Mouse (Mus musculus) G1E (cell line): ENCODE measurements around the gene Gm29797. TPM values are rescaled to one million over a fixed set of nuclear protein-coding genes. Genes with fewer than 3 reads are reported as not detected.

ENCODE experiments used
- ATAC-seq: 2 replicates; pipeline ENCODE4 v1.8.0; 2016; ENCODE audit warnings: mild to moderate bottlenecking; ENCODE audit not compliant: insufficient number of reproducible peaks, poor library complexity, low FRiP score, severe bottlenecking; ENCODE audit errors: extremely low read depth
- DNase-seq: peaks from one replicate; pipeline ENCODE4 v3.0.0; 2012; ENCODE audit warnings: low spot score
- H3K27me3 ChIP-seq: 2 replicates; pipeline ENCODE4 v1.6.1; 2012; ENCODE audit warnings: mild to moderate bottlenecking, low read length, inconsistent platforms; ENCODE audit not compliant: insufficient read depth
- H3K36me3 ChIP-seq: replicated peaks from 2 replicates; pipeline ENCODE3; 2012; ENCODE audit warnings: mild to moderate bottlenecking, inconsistent platforms
- H3K4me1 ChIP-seq: 2 replicates; pipeline ENCODE4 v1.6.1; 2012; ENCODE audit warnings: low read depth, low read length, inconsistent platforms, mixed read lengths; ENCODE audit not compliant: insufficient read depth
- H3K4me3 ChIP-seq: 2 replicates; pipeline ENCODE4 v1.5.1; 2012; ENCODE audit warnings: low read depth, mild to moderate bottlenecking, inconsistent platforms, low read length, moderate library complexity, mixed read lengths
- H3K9me3 ChIP-seq: replicated peaks from 2 replicates; pipeline ENCODE4 v1.6.1; 2012; ENCODE audit warnings: inconsistent platforms
- CTCF ChIP-seq: IDR thresholded peaks from 2 replicates; pipeline ENCODE4 v1.5.1; 2012; ENCODE audit warnings: low read depth, low read length, inconsistent platforms, mixed read lengths
- GATA1 ChIP-seq: IDR thresholded peaks from 2 replicates; pipeline ENCODE4 v1.6.1; 2012; ENCODE audit warnings: borderline replicate concordance, low read length, inconsistent platforms, mixed read lengths
- GATA2 ChIP-seq: IDR thresholded peaks from 2 replicates; pipeline ENCODE4 v1.6.1; 2012; ENCODE audit warnings: low read depth, low read length, inconsistent platforms, borderline replicate concordance
- POLR2AphosphoS5 ChIP-seq: IDR thresholded peaks from 2 replicates; pipeline ENCODE4 v1.6.1; 2012; ENCODE audit warnings: low read depth, low read length, inconsistent platforms; ENCODE audit not compliant: insufficient replicate concordance
- TAL1 ChIP-seq: conservative IDR thresholded peaks from 2 replicates; pipeline ENCODE4 v1.6.1; 2012; ENCODE audit warnings: low read depth, low read length, inconsistent platforms, mixed read lengths
- polyA plus RNA-seq: library from polyadenylated mRNA; stranded (reverse); fragments of >175 nt; gene quantifications from 2 replicates; pipeline ENCODE4 v1.2.3, GENCODE M21; 2012
- total RNA-seq, 2 experiments: library from RNA; stranded (forward) in 1 of 2; stranded (reverse) in 1 of 2; fragments of 200-1000 nt in 1 of 2; fragments of >200 nt in 1 of 2; fragmentation: Nextera tagmentation in 1 of 2; gene quantifications; 2 replicates each; pipeline ENCODE4 v1.2.3; 2014 to 2017

The Gm29797 gene
- total and polyA plus RNA-seq, 3 experiments = 0.12 TPM; not detected in 2

GRCm38 (mm10) chr2:181677096-181677754 lies 20.4 kb downstream of the Gm29797 start:
- no peaks in the 10 kb centered on the region for H3K9me3 ChIP-seq
- DNase-seq (no peak), ATAC-seq (no peak)
- H3K4me1 ChIP-seq = peaks cover 17% of the 10 kb centered on the region
- TF ChIP-seq CTCF = no peak
- no peak for TF ChIP-seq POLR2AphosphoS5
- no peak for TF ChIP-seq GATA1
- TF ChIP-seq TAL1 = no peak
- H3K36me3 ChIP-seq = no peaks in the 10 kb centered on the region
- H3K4me3 ChIP-seq = no peak overlapping the region
- peaks cover 66% of the 10 kb centered on the region for H3K27me3 ChIP-seq

GRCm38 (mm10) chr2:181677755-181678098 lies 20.9 kb downstream of the Gm29797 start:
- Histone ChIP-seq H3K4me1 (peaks cover 17% of the 10 kb centered on the region), H3K9me3 (no peaks in the 10 kb centered on the region), H3K27me3 (peaks cover 68% of the 10 kb centered on the region), H3K36me3 (no peaks in the 10 kb centered on the region), H3K4me3 (no peak overlapping the region)
- no peak for ATAC-seq
- TF ChIP-seq GATA1 (no peak), TAL1 (no peak), POLR2AphosphoS5 (no peak)
- no peak for DNase-seq

- DNase-seq = peak; percentile 73
- Histone ChIP-seq H3K36me3 (no peaks in the 10 kb centered on the region), H3K4me3 (no peak overlapping the region), H3K27me3 (peaks cover 66% of the 10 kb centered on the region), H3K4me1 (peaks cover 17% of the 10 kb centered on the region), H3K9me3 (no peaks in the 10 kb centered on the region)
- peak; percentile 74 for ATAC-seq
- TF ChIP-seq CTCF (peak; percentile 42; the same call in 1 of the 2 replicates), POLR2AphosphoS5 (no peak)
Measured at GRCm38 (mm10) chr2:181678780-181679179, 21.9 kb downstream of the Gm29797 start.

GRCm38 (mm10) chr2:181679951-181680715 lies 23.3 kb downstream of the Gm29797 start, which contains the start of gene Tcea2:
TSS of gene Tcea2 (plus strand) at chr2:181680310.
- DNase-seq = peak; percentile 56
- H3K36me3 ChIP-seq = no peaks in the 10 kb centered on the region
- peaks cover 17% of the 10 kb centered on the region for H3K4me1 ChIP-seq
- no peak for ATAC-seq
- TF ChIP-seq GATA2 (no peak), CTCF (no peak), POLR2AphosphoS5 (no peak), TAL1 (no peak), GATA1 (no peak)
- no peaks in the 10 kb centered on the region for H3K9me3 ChIP-seq
- peak within 1 kb of the TSS; percentile 66 for H3K4me3 ChIP-seq
- H3K27me3 ChIP-seq = peaks cover 65% of the 10 kb centered on the region

DNA sequence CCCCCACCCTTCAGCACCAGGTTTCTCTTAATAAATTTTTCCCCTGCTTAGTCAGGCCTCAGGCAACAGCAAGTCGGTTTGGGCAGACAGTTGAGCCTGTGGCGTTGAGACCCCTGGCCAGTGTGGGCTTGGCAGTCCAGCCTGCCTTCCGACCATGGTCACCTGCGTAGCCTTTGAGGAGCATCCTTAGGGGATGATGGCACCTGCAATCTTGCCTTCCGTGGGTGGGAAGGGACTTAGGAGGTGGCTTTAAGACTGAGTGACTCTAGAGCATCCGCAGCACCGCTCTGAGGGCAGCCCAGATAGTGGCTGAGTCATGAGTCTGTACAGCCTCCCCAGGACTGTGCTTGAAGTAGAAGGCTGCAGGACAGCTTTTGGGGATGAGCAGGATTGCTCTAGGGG lies 23.9 kb downstream of the Gm29797 start:
- Histone ChIP-seq H3K27me3 (peaks cover 64% of the 10 kb centered on the region), H3K4me1 (peaks cover 11% of the 10 kb centered on the region), H3K4me3 (peak overlapping the region; percentile 66; the same call in 1 of the 2 replicates), H3K36me3 (no peaks in the 10 kb centered on the region), H3K9me3 (no peaks in the 10 kb centered on the region)
- DNase-seq (no peak), ATAC-seq (no peak)
- no peak for TF ChIP-seq GATA2
- no peak for TF ChIP-seq CTCF
- no peak for TF ChIP-seq TAL1
- TF ChIP-seq GATA1 = no peak
- TF ChIP-seq POLR2AphosphoS5 = no peak

- Histone ChIP-seq H3K4me1 (peaks cover 11% of the 10 kb centered on the region), H3K4me3 (no peak overlapping the region), H3K9me3 (no peaks in the 10 kb centered on the region), H3K27me3 (peaks cover 68% of the 10 kb centered on the region), H3K36me3 (peaks cover 6% of the 10 kb centered on the region)
- DNase-seq (no peak), ATAC-seq (no peak)
- TF ChIP-seq POLR2AphosphoS5 (no peak), CTCF (no peak), GATA1 (no peak), TAL1 (no peak), GATA2 (no peak)
Measured at GRCm38 (mm10) chr2:181681978-181682377, 25.1 kb downstream of the Gm29797 start.
